Mouse (Mus musculus) embryonic fibroblast, embryonic 13.5 days (primary cell): ENCODE data around the gene Ier3. TPM values are rescaled to one million over a fixed set of nuclear protein-coding genes. Genes with fewer than 3 reads are reported as not detected.
A peak's percentile ranks its signal among the peaks of the same experiment; 100 is the strongest.

Experiments
- H3K27ac ChIP-seq: 2 replicates; pipeline ENCODE4 v1.5.1; 2012; ENCODE audit warnings: low read length, control low read depth, inconsistent platforms; ENCODE audit not compliant: insufficient read depth
- H3K4me1 ChIP-seq: 2 replicates; pipeline ENCODE4 v1.6.1; 2011; ENCODE audit warnings: low read length; ENCODE audit not compliant: control insufficient read depth, insufficient read depth
- H3K4me3 ChIP-seq: 2 replicates; pipeline ENCODE4 v1.5.1; 2011; ENCODE audit warnings: mild to moderate bottlenecking, control low read depth, low read length; ENCODE audit not compliant: insufficient read depth
- CTCF ChIP-seq: IDR thresholded peaks from 2 replicates; pipeline ENCODE4 v1.5.1; 2011; ENCODE audit warnings: mild to moderate bottlenecking, control low read depth, low read length, moderate library complexity, borderline replicate concordance; ENCODE audit not compliant: insufficient read depth
- POLR2A ChIP-seq: IDR thresholded peaks from 2 replicates; pipeline ENCODE4 v1.6.1; 2011; ENCODE audit warnings: low read depth, mild to moderate bottlenecking, control low read depth, low read length, moderate library complexity
- polyA plus RNA-seq: library from polyadenylated mRNA; stranded (reverse); fragments of >200 nt; gene quantifications from 2 replicates; pipeline ENCODE4 v1.2.4, GENCODE M21; 2011; ENCODE audit warnings: low read depth; ENCODE audit not compliant: missing spikeins, insufficient read length

Ier3 gene
- polyA plus RNA-seq: 82.6 and 120 TPM in 2 replicates

GRCm38 (mm10) chr17:35821439-35822430 is at the start of gene Ier3:
Ier3 (plus strand) TSS chr17:35821684.
- Histone ChIP-seq H3K4me3 (peak within 1 kb of the TSS; percentile 87), H3K27ac (peak within 1 kb of the TSS; percentile 79), H3K4me1 (peaks cover 4% of the 10 kb centered on the region)
- TF ChIP-seq POLR2A: peak; percentile 99
- no peak for TF ChIP-seq CTCF

GRCm38 (mm10) chr17:35776811-35777609 is 44.5 kb upstream of the Ier3 start:
- Histone ChIP-seq H3K27ac (peak overlapping the region; percentile 75), H3K4me3 (no peak overlapping the region), H3K4me1 (peaks cover 27% of the 10 kb centered on the region)
- TF ChIP-seq CTCF: no peak
- TF ChIP-seq POLR2A: 0 out of 2 replicates have a peak, but pooled peaks have one; percentile 4

GRCm38 (mm10) chr17:35778965-35779364 is 42.5 kb upstream of the Ier3 start:
- H3K4me1 ChIP-seq: peaks cover 25% of the 10 kb centered on the region
- H3K27ac ChIP-seq: peak overlapping the region; percentile 11
- H3K4me3 ChIP-seq: no peak overlapping the region
- TF ChIP-seq POLR2A (no peak), CTCF (no peak)

- H3K4me3 ChIP-seq: no peak overlapping the region
- peak overlapping the region; percentile 11 for H3K27ac ChIP-seq
- TF ChIP-seq CTCF: no peak
- peaks cover 22% of the 10 kb centered on the region for H3K4me1 ChIP-seq
Measured at GRCm38 (mm10) chr17:35779466-35780205, 41.8 kb upstream of the Ier3 start.

- peak overlapping the region; percentile 11; the same call in 1 of the 2 replicates for H3K27ac ChIP-seq
- no peak for TF ChIP-seq POLR2A
- no peak for TF ChIP-seq CTCF
Measured at GRCm38 (mm10) chr17:35780362-35780761, 41.1 kb upstream of the Ier3 start.

GRCm38 (mm10) chr17:35782398-35782797 is 39.1 kb upstream of the Ier3 start:
- TF ChIP-seq POLR2A (no peak), CTCF (no peak)
- no peak overlapping the region for H3K27ac ChIP-seq
- H3K4me1 ChIP-seq: peaks cover 11% of the 10 kb centered on the region; the same call in 1 of the 2 replicates
- no peak overlapping the region for H3K4me3 ChIP-seq

More at GRCm38 (mm10) chr17:35780362-35780761, 41.1 kb upstream of the Ier3 start:
- Histone ChIP-seq H3K4me3 (no peak overlapping the region), H3K4me1 (peaks cover 22% of the 10 kb centered on the region)

- TF ChIP-seq POLR2A: no peak
- no peak for TF ChIP-seq CTCF
- H3K4me1 ChIP-seq: peaks cover 9% of the 10 kb centered on the region; the same call in 1 of the 2 replicates
- no peak overlapping the region for H3K4me3 ChIP-seq
- no peak overlapping the region for H3K27ac ChIP-seq
Measured at GRCm38 (mm10) chr17:35782924-35783323, 38.6 kb upstream of the Ier3 start.

- no peak for TF ChIP-seq CTCF
- TF ChIP-seq POLR2A: no peak
- Histone ChIP-seq H3K4me3 (no peak overlapping the region), H3K27ac (no peak overlapping the region), H3K4me1 (peaks cover 7% of the 10 kb centered on the region; the same call in 1 of the 2 replicates)
Measured at GRCm38 (mm10) chr17:35783944-35784343, 37.5 kb upstream of the Ier3 start.

- Histone ChIP-seq H3K4me1 (no peaks in the 10 kb centered on the region), H3K4me3 (no peak overlapping the region), H3K27ac (no peak overlapping the region)
- TF ChIP-seq CTCF (no peak), POLR2A (no peak)
Measured at GRCm38 (mm10) chr17:35785140-35785539, 36.3 kb upstream of the Ier3 start.
